Mouse (Mus musculus) intestine, embryonic 15.5 days (tissue): Measurements from ENCODE around the gene Inha. TPM values are rescaled to one million over a fixed set of nuclear protein-coding genes. Genes with fewer than 3 reads are reported as not detected.

ENCODE experiments used
- ATAC-seq: fragments of 200-750 bp; cut with Nextera tagmentation; 2 replicates; pipeline ENCODE4 v1.8.0; 2017; ENCODE audit warnings: moderate TSS enrichment, moderate library complexity
- H3K27ac ChIP-seq: fragments of 300-500 bp; sonication (generic); 2 replicates; pipeline ENCODE4 v1.5.1; 2015; ENCODE audit warnings: mild to moderate bottlenecking, inconsistent platforms
- H3K27me3 ChIP-seq: fragments of 300-500 bp; sonication (generic); replicated peaks from 2 replicates; pipeline ENCODE4 v1.6.1; 2015; ENCODE audit warnings: inconsistent platforms
- H3K36me3 ChIP-seq: fragments of 300-500 bp; sonication (generic); 2 replicates; pipeline ENCODE4 v1.6.1; 2015; ENCODE audit warnings: inconsistent platforms
- H3K4me1 ChIP-seq: fragments of 300-500 bp; sonication (generic); replicated peaks from 2 replicates; pipeline ENCODE4 v1.6.1; 2015; ENCODE audit warnings: inconsistent platforms
- H3K4me2 ChIP-seq: fragments of 300-500 bp; sonication (generic); replicated peaks from 2 replicates; pipeline ENCODE4 v1.6.1; 2015; ENCODE audit warnings: mild to moderate bottlenecking, inconsistent platforms
- H3K4me3 ChIP-seq: fragments of 300-500 bp; sonication (generic); replicated peaks from 2 replicates; pipeline ENCODE4 v1.5.1; 2015; ENCODE audit warnings: inconsistent platforms
- H3K9ac ChIP-seq: fragments of 300-500 bp; sonication (generic); 2 replicates; pipeline ENCODE4 v1.6.1; 2015; ENCODE audit warnings: inconsistent platforms
- H3K9me3 ChIP-seq: fragments of 300-500 bp; sonication (generic); 2 replicates; pipeline ENCODE4 v1.6.1; 2016; ENCODE audit warnings: inconsistent platforms
- WGBS: fragments of 180-500 bp; shearing (Covaris S2); methylation state at CpG from one replicate; pipeline ENCODE4 v1.1.7; 2015; 5-methylcytosine and 5-hydroxymethylcytosine counted together
- polyA plus RNA-seq: library from polyadenylated mRNA; unstranded; fragments of >200 nt; fragmentation: Nextera tagmentation; extraction: Ambion mirVana; gene quantifications from 2 replicates; pipeline ENCODE4 v1.2.1, GENCODE M21; 2015

The Inha gene
- polyA plus RNA-seq, 1 experiment from 2014 or later, result 5.2 TPM

DNA sequence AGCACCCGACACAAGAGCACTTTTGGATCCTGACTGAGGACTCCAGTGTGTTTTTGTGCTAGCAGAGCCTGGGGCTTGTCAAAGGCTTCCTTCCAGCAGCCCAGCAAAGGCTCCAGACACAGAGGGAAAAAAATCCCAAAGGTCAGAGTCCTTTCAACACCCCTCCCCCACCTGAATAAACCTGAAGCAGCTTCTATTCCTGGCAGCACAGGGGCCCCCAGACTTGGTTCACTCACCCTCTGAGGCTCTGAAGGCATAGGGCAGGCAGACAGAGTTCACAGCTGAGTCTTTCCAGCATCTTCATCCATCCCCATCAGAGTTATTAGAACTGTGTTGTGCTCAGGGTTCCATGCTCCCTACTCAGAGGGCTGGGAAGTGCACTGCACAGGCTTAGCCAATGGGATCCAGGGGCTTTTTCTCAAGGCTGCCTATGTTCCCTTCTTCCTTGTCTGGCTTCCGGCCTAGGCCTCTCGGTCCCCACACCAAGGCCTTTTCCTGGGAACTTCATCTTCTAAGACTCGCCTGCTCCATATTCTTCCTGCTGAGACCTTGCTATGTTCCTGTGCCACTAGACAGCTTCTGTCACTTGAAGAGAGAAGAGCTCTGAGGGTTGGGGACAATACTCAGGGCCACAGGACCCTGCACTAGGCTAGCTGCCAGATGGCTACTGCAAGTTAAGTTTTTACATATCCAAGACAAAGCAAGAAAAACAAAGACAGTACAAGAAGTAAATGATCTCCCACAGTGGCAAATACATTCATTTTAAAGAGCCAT is 4.7 kb downstream of the Inha start:
- ATAC-seq, result peak; percentile 71
- H3K27me3 ChIP-seq, result no peaks in the 10 kb centered on the region
- H3K4me1 ChIP-seq, result peaks cover 31% of the 10 kb centered on the region
- no peaks in the 10 kb centered on the region for H3K9me3 ChIP-seq
- H3K4me2 ChIP-seq, result no peak overlapping the region; the same call in 1 of the 2 replicates
- 40% methylated on average over 4 of the region's 4 CpGs for WGBS
- H3K27ac ChIP-seq, result peak overlapping the region; percentile 76
- no peak overlapping the region for H3K4me3 ChIP-seq
- no peaks in the 10 kb centered on the region for H3K36me3 ChIP-seq
- no peak overlapping the region for H3K9ac ChIP-seq

DNA sequence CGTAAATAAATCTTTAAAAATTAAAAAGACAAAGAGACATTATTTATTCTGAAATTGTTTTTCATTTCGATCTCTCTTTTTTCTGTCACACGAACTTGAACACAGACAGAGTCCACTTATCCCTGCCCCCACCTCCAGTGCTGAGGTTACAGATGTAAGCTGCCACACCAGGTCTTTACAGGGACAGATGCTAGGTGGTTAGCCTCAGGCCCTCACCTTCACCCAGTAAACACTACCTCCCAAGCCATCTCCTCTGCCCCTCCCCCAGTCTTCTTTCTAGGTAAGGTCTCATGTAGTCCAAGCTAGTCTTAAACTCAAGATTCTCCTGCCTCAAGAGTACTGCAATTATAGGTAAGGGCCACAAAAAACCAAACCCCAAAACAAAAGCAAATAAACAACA is 5.7 kb downstream of the Inha start:
- Histone ChIP-seq H3K4me3 (no peak overlapping the region), H3K27me3 (no peaks in the 10 kb centered on the region), H3K36me3 (no peaks in the 10 kb centered on the region), H3K9ac (no peak overlapping the region), H3K4me1 (peaks cover 23% of the 10 kb centered on the region), H3K9me3 (no peaks in the 10 kb centered on the region), H3K27ac (no peak overlapping the region), H3K4me2 (no peak overlapping the region)
- 93% methylated on average over 3 of the region's 3 CpGs for WGBS
- ATAC-seq, result no peak

DNA sequence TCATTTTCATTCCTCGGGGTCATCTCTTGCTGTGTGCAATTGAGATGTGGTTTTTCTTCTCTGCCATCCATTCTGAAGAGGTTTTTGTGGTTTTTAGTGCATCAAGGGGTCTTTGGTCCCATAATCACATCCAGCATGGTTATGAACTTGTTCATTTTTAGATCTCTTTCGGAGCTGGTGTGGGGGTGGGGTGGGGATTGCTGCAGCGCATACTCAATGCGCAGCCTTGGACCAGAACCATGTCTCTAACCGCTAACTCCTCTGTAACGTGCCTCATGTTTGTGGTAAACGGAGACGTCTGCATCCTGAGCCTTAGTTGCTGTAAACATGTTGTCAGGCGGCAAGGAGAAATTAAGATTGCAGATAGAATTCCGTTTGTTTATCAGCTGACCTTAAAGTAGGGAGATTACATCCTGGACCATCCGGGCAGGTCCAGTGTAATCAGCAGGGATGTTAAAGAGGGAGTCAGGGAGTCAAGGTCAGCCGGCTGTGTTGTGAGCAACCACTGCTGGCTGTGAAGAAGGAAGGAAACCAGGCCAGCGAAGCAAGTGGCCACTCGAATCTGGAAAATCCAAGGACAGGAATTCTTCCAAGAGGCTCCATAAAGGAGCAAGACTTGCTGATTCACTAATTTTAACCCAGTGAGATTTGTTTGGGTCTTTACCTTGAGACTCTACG is 10.0 kb downstream of the Inha start:
- Histone ChIP-seq H3K9me3 (no peaks in the 10 kb centered on the region), H3K36me3 (no peaks in the 10 kb centered on the region), H3K9ac (no peak overlapping the region), H3K4me2 (no peak overlapping the region), H3K4me3 (no peak overlapping the region), H3K27me3 (no peaks in the 10 kb centered on the region), H3K4me1 (peaks cover 21% of the 10 kb centered on the region), H3K27ac (no peak overlapping the region)
- no peak for ATAC-seq
- 58% methylated on average over 15 of the region's 15 CpGs for WGBS

DNA sequence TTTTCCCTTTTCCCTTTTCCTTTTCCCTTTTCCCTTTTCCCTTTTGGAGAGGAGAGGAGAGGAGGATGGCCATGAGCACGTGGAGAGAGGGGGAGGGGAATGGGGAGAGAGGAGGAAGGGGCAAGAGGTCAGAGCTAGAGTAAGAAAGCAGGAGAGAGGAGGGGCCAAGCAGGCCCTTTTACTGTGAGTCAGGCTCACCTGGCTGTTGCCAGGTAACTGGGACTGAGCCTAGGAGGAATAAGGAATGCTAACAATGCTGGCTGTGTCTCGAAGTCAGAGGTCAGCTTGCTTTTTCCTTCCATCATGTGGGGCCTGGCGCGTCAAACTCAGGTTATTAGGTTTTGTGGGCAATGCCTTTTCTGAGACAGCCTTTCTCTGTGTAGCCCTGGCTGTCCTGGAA is 11.1 kb downstream of the Inha start:
- Histone ChIP-seq H3K4me2 (no peak overlapping the region), H3K27ac (peak overlapping the region; percentile 83), H3K9ac (no peak overlapping the region), H3K4me3 (no peak overlapping the region), H3K9me3 (no peaks in the 10 kb centered on the region), H3K36me3 (no peaks in the 10 kb centered on the region), H3K27me3 (no peaks in the 10 kb centered on the region), H3K4me1 (peaks cover 23% of the 10 kb centered on the region)
- peak; percentile 48 for ATAC-seq
- WGBS, result 29% methylated on average over 4 of the region's 4 CpGs

DNA sequence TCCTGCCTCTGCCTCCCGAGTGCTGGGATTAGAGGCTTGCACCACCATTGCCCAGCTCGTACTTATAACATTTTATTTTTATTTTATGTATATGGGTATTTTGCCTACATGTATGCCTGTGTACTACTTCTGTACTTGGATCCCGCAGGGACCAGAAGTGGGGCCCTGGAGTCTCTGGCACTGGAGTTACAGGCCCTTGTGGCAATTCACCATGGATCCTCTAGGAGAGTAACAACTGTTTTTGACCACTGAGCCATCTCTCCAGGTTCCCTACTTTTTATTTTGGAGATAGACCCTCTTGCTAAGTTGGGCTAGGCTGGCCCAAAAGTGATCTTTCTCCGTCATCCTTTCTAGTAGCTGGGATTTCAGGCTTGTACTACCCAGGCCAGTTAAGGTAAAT is 11.6 kb downstream of the Inha start:
- ATAC-seq, result no peak
- no peaks in the 10 kb centered on the region for H3K9me3 ChIP-seq
- peak overlapping the region; percentile 83 for H3K27ac ChIP-seq
- no peaks in the 10 kb centered on the region for H3K27me3 ChIP-seq
- peaks cover 23% of the 10 kb centered on the region for H3K4me1 ChIP-seq
- 92% methylated on average over 4 of the region's 4 CpGs for WGBS
- no peaks in the 10 kb centered on the region for H3K36me3 ChIP-seq
- no peak overlapping the region for H3K4me2 ChIP-seq
- H3K9ac ChIP-seq, result no peak overlapping the region
- no peak overlapping the region for H3K4me3 ChIP-seq

DNA sequence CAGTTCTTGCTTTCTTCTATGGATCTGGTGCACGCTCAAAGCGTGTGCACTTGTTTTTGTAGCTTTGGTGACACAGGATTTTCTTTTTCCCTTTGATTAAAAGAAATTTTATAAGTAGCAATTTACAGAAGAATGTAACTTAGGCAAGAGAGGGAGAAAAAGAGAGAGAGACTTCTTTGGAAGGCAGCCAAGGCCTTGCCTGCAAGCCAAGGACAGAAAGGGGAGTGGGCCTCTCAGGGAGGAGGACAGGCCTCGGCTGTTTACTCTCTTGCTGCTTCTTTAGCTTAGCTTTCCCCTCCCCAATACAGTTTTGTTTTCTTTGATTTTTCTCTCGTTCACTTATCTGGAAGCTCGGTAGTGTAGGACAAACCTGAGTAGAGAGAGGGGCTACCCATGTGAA is 12.7 kb downstream of the Inha start:
- Histone ChIP-seq H3K36me3 (no peaks in the 10 kb centered on the region), H3K4me3 (no peak overlapping the region), H3K4me2 (no peak overlapping the region), H3K4me1 (peaks cover 23% of the 10 kb centered on the region), H3K27me3 (no peaks in the 10 kb centered on the region), H3K9me3 (no peaks in the 10 kb centered on the region), H3K9ac (no peak overlapping the region), H3K27ac (peak overlapping the region; percentile 98)
- WGBS, result 36% methylated on average over 5 of the region's 5 CpGs
- ATAC-seq, result no peak

DNA sequence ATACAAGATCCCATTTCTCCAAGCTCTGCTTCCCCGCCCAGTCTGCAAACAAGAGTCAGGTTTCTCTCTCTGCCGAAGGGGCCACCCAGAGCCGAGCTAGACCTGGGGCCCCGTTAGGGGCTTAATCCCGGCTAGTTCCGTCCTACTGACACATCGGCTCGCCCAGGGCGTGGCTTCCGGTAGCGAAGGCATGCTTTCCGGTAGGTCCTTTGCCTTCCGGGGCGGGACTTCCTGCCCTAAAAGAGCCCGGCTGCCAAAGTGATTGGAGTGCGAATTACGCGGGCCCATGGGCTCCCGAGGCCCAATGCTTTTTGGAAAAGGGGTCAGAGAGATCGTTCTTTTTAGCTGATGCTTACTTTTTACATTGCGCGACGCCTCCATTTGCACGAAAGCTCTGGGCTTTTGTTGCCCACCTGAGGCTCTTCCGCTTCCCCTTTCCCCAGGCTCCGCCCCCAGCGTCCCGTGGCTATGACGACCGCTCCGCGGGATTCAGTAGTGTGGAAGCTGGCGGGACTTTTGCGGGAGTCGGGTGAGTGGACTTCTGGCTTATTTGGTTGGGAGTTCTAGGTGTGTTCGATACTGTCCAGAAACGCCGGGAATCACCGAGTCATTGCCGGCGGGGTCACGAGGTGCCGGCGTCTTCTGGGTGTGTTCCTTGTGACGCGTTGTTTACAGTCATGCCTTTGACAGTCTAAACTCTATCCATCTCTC is 14.6 kb downstream of the Inha start, which contains the start of gene Stk11ip:
TSS of gene Stk11ip (plus strand) at position 209 of the 711 bp plus-strand sequence.
- under 1% methylated on average over 46 of the region's 46 CpGs for WGBS
- peaks cover 23% of the 10 kb centered on the region for H3K4me1 ChIP-seq
- H3K36me3 ChIP-seq, result 0 out of 2 replicates have a peak, but pooled peaks cover 8% of the 10 kb centered on the region
- H3K27me3 ChIP-seq, result no peaks in the 10 kb centered on the region
- ATAC-seq, result peak; percentile 98
- H3K4me2 ChIP-seq, result peak within 1 kb of the TSS; percentile 63
- peak within 1 kb of the TSS; percentile 45 for H3K9ac ChIP-seq
- peak within 1 kb of the TSS; percentile 98 for H3K27ac ChIP-seq
- peak within 1 kb of the TSS; percentile 62 for H3K4me3 ChIP-seq
- H3K9me3 ChIP-seq, result no peaks in the 10 kb centered on the region

DNA sequence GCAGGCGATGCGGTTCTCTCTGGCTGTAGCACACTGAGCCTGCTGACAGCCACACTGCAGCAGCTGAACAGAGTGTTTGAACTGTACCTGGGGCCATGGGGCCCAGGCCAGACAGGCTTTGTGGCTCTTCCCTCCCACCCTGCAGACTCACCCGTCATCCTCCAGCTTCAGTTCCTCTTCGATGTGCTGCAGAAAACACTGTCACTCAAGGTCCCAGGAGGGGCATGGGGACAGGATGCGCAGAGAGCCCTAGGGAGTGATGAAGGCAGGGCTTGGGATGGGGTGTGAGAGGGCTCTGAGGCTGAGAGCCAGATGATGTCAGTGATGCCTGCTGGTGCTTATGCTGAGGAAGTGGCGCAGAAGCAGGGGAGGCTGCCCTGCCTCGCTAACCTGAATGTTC is 17.8 kb downstream of the Inha start:
- H3K9me3 ChIP-seq, result no peaks in the 10 kb centered on the region
- peaks cover 12% of the 10 kb centered on the region for H3K4me1 ChIP-seq
- H3K4me2 ChIP-seq, result no peak overlapping the region
- no peak for ATAC-seq
- H3K27me3 ChIP-seq, result no peaks in the 10 kb centered on the region
- WGBS, result 92% methylated on average over 7 of the region's 7 CpGs
- no peak overlapping the region for H3K27ac ChIP-seq
- peaks cover 15% of the 10 kb centered on the region; the same call in 1 of the 2 replicates for H3K36me3 ChIP-seq
- H3K9ac ChIP-seq, result no peak overlapping the region
- no peak overlapping the region for H3K4me3 ChIP-seq

DNA sequence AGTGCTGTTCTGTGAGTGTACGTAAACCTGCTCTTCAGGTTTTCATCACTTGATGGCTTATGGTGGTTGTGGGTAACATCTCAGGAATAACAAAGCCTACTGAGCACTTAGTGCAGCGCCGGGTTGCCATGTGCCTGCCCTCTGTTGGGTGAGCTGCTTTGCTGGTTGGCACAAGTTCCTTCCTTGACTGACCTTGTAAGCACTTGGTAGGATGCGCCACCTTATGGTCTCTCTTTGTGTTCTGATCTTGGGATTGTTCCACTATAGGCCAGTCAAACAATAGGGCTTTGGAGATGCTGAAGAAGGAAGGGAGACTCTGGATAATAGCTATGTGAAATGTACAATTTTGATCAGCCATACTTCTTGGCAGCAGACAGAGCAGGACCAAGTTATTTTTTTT is 23.7 kb downstream of the Inha start:
- Histone ChIP-seq H3K9me3 (no peaks in the 10 kb centered on the region), H3K4me1 (no peaks in the 10 kb centered on the region), H3K4me3 (no peak overlapping the region), H3K36me3 (peaks cover 18% of the 10 kb centered on the region), H3K9ac (no peak overlapping the region), H3K27me3 (no peaks in the 10 kb centered on the region), H3K27ac (no peak overlapping the region), H3K4me2 (no peak overlapping the region)
- 69% methylated on average over 4 of the region's 4 CpGs for WGBS
- ATAC-seq, result no peak

DNA sequence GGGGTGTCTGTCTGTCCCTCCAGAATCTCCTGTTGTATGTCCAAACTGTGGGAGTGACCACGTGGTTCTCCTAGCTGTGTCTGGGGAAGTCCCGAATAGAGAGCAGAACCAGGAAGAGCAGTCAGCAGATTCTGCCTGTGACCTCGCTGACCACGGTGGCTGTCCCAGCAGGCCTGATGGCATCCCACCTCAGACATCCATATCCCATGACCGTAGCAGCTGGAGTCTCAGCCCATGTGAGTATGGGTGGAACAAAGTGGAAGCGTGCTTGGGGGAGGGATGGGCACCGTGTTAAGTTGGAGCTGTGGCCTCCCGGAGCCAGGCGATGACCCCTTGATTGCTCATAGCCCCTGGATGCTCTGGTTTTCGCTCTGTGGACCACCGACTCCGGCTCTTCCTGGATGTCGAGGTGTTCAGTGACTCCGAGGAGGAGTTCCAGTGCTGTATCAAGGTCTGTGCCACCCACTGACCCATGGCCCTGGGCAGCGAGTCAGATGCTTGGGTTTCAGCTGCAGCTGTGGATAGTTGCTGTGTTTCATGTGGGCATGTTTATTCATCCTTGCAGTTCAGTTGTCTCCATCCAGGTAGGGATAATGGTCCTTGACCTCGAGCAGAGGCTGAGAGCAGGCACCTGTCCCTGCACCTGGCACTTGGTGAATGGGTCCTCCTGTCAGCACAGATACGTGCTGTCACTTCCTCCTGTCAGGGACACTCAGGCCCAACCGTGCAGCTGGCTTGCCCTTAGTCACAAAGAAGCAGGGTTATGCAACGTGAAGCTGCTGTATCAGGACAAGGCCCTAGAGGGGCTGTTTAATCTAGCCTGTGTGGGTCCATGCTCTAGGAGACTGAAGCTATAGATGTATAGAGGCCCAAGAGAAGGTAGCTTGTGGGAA is 25.6 kb downstream of the Inha start:
- Histone ChIP-seq H3K27ac (no peak overlapping the region), H3K4me1 (no peaks in the 10 kb centered on the region), H3K36me3 (peaks cover 8% of the 10 kb centered on the region), H3K4me3 (no peak overlapping the region), H3K4me2 (no peak overlapping the region), H3K9ac (no peak overlapping the region), H3K27me3 (no peaks in the 10 kb centered on the region), H3K9me3 (no peaks in the 10 kb centered on the region)
- 89% methylated on average over 19 of the region's 19 CpGs for WGBS
- ATAC-seq, result no peak

DNA sequence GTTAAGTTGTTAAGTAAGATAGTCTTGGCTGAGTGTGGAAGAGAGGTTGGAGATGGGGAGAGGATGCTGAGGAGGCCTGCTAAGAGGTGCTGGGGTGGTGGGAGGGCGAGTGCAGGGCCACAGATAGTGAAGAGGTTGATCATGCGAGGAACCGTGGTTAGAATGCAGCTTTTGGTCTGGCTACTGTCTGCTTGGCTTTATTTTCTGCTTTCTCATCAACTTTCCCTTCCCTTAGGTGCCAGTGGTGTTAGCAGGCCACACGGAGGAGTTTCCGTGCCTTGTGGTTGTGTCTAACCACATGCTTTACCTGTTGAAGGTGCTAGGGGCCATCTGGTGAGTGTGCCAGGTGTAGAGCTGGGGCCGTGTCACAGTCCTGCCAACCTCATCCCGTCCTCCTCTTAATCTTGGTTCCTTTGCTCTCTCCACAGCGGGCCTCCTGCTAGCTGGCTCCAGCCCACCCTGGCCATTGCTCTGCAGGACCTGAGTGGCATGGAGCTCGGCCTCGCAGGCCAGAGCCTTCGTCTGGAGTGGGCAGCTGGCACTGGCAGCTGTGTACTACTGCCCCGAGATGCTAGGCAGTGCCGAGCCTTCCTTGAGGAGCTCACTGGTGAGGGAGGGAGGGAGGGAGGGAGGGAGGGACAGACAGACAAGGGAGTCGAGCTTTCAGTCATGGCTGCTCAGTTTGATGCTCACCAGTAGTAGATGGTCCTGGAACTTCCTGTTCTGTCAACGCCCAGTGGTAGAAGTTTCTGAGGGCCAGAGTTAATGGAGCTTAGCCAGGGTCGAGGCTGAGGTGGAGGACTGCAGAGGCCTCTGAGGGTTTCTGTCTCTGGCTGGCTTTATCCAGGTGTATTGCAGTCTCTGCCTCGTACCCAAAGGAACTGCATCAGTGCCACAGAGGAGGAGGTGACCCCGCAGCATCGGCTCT is 26.7 kb downstream of the Inha start:
- no peak for ATAC-seq
- 87% methylated on average over 19 of the region's 19 CpGs for WGBS
- Histone ChIP-seq H3K4me1 (no peaks in the 10 kb centered on the region), H3K4me2 (no peak overlapping the region), H3K9me3 (no peaks in the 10 kb centered on the region), H3K27ac (no peak overlapping the region), H3K4me3 (no peak overlapping the region), H3K9ac (no peak overlapping the region), H3K27me3 (no peaks in the 10 kb centered on the region), H3K36me3 (peaks cover 7% of the 10 kb centered on the region)
